Mouse (Mus musculus) spleen, postnatal 14 days (tissue): ENCODE results near the gene Asb1.

Source experiments
- DNase-seq, 2 experiments: peaks; one replicate each; pipeline ENCODE4 v3.0.0; 2021 to 2022; ENCODE audit warnings: low spot score in 2 of 2

The Asb1 gene

GRCm38 (mm10) chr1:91607141-91607540 lies 66.8 kb downstream of the Asb1 start:
- no peak for DNase-seq
